Mouse (Mus musculus) monocyte, adult 2 months (primary cell): Measurements from ENCODE around the gene Atf6.

Source experiments
- DNase-seq, 2 experiments: peaks; one replicate each; pipeline ENCODE4 v3.0.0; 2022; ENCODE audit warnings: low spot score in 2 of 2, low read depth in 1 of 2

Gene Atf6

DNA sequence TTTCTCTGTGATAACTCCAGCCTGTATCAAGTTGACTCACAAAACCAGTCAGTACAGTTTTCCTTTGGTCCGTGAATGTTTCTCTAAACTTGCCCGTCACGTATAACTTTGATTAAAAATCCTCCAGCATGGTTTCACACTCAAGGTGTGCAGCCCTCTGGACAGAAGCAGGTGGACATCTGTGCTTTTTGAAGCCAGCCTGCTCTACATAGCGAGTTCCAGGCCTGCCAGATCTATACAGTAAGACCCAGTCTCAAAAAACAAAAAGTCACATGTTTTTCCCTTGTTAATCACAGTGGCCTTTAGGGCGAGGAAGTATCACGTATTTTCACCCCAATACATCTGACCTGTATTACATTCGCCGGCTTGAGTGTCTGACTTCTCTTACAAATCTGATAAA, 16.8 kb upstream of the Atf6 start:
- no peak for DNase-seq

DNA sequence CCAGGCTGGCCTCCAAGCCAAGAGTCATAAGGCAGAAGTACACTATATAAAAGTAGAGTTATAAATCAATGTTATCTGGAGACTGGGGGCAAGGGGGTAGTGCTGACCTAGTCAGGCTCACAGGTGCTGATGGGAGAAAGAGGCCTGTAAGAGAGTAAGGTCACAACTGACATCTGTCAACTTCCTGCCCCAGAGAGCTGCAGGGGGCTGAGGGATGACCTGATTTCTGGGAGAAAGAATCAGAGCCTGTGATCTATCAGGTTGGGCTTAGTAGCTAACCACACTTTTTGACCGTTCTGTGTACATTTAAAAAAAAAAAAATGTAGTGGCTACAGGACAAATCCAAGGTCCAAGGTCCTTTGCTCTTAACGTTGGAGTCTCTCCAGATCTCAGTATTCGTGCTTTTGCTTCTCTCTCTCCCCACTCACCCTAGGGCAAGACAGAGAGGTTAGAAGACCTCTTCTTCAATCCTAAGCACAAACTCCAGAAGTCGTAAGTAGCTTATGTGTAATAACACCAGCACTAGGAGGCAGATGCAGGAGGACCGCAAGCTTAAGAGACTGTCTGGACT, 15.4 kb upstream of the Atf6 start:
- no peak for DNase-seq

DNA sequence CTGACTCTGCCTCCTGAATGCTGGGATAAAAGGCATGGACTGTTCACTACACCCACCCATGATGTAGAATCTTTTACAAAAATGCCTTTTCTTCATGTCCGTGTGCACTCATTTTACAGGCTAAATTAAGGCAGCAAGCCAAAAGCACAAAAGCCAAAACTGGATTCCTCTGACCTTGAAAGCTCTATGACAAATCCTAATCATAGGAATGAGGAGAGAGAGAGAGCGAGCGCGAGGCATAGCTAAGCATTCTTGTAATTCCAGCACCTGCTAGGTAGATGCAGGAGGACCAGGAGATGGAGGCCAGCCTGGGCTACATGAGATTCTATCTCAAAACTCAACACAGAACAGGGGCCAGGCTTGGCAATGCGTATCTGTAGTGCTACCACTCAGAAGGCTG, 9.3 kb upstream of the Atf6 start:
- DNase-seq: no peak

DNA sequence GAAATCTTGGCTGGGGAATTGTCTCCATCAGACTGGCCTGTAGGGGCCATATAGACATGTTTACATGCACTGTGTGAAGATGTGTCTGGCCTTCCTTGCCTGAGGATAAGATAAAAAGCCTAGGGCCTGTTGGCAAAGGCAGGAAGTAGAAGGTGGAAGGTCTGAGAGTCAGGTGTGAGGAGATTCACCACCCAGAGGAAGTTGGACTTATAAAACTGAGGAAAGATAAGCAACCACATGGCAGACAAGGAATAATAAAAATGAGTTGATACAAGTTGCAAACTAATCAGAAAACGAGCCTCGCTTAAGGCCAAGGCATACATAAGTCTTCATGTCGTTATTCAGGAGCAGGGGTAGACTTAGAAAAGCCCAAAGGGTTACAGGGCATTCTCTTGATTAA, 8.1 kb upstream of the Atf6 start:
- no peak for DNase-seq

DNA sequence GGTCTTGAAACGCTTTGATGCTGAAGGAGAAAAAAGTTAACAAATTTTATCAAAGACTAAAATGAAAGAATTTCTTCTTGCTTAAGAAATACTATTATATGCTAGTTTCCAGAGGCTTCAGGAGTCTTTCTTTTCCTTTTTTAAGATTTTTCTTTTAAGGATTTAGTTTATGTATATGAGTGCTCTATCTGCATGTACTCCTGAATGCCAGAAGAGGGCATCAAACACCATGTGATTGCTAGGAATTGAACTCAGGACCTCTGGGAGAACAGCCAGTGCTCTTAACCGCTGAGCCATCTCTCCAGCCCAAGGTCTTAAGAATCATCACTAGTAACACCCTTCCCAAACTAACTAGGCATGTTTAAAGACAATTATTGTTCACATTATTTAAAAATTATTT, 4.4 kb upstream of the Atf6 start:
- no peak for DNase-seq

DNA sequence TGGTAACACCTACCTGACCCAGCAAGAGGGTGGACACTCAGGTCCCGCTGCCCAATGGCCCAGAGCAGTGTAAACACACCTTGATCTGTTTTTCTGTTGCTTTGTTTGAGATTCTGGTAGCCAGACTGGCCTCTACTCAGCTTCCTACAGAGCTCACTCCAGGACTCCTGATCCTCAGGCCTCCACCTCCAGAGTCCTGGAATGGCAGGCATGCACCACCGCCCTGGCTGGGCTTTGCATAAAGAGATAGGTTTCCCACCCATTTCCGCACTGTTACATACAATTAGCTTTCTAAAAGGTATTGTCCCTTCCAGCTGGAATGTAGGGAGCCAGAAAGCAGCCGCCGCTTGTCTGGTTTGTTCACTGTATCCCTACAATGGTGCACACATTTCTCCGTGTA, 3.8 kb upstream of the Atf6 start:
- DNase-seq: no peak

DNA sequence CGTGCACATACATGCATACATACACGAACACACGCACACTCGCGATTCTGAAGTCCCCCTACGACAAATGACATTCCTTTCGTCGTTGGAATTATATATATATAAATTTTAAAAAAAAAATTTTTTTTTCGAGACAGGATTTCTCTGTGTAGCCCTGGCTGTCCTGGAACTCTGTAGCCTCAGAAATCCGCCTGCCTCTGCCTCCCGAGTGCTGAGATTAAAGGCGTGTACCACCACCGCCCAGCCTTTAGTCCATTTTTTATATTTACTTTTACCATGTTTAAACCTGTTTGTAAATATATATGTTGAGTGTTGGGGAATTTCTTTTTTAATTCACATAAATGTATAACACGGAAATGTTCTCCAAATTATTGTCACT, 1.3 kb upstream of the Atf6 start:
- DNase-seq: no peak

DNA sequence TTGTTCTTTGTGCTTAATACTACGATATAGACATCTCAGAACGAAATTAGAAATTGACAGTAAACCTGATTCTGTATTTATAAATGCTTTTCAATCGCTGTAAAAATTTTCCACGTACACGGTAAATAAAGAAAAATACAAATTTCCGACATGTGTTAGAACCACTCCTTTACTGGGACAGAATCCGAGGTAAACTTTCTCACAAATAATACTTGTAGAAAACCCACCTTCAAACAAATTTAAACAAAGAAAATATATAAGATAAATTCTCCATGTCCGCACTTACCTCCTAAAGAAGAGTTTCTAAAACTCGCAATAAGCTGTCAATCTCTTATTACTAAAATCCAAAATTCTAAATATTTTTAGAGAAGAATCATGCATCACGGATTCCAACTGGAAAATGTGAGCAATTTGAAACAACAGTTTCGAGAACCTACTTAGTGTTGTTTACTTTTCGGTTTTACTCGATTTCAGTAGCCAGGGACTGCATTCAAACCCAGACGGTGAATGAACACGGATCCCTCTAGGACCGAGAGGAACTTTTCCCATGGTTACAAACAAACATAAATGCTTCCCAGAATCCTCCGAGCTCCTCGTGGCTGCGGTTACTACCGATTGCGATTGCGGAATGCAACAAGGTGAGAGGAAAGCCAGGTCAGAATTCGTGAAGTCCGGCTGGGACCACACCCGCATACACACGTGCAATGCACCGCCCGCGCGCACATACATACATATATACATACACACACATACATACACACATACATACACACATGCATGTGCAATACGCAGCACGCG, 735 bp upstream of the Atf6 start:
- DNase-seq: peak; percentile 18 to 23

DNA sequence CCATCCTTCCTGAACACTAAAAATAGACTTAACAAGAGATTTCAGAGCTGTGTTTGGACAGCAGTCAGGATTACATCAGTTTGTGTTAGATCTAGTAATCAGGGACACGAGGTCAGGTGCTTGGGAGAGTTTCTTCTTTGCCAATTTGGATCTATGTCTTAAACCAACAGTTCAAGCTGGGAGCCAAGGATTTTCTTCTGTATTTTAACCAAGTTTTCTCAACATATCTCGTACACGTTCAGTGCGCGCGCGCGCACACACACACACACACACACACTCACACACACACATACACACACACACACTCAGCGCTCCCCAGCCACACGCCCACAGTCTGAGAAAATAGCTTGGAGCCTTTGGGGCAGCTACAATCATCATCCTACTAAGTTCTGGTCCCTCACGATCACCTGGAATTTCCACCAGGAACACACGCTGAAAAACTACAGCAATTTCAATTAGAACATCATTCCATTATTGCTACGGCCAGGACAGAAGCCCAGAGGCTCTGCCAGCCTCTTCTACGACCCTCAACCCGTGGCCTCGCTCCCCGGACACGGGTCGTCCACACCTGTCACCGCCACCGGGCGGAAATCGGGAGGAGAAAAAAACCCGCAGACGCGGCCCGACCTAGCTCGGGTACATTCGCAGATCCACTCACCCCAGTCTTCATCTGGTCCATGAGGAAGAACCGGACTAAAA, 430 bp downstream of the Atf6 start:
- DNase-seq: no peak

DNA sequence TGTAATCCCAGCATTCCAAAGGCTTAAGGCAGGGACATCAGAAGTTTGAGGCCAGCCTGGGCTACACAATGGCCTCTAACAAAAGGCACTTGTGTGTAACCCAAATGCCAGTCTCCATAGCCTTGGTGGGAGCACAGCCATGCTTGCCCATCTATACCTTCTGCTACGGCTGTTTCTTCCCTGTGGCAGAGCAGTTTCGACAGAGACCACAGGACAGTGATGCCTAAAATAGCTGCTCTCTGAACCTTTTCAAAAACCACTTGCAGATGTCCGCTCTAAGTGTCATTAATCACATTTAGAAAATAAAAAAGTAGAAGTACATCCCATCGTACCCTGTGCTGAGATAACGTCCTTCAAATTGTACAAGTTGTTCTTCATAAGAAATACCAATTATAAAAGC, 2.2 kb downstream of the Atf6 start:
- DNase-seq: no peak

DNA sequence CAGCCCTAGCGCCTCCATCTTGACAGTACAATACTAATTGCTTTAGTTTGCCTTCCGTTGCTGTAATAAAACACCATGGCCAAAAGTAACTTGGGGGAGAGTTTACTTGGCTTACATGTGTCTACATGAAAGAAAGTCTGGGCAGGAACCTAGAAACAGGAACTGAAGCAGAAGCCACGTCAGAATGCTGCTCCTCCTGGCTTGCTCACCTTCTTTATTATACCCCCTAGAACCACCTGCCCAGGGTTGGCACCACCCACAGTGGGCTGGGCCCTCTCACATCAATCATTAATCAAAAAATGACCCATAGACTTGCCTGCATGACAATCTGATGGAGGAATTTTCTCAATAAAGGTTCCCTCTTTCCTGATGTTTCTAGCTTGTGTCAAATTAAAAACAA, 2.8 kb downstream of the Atf6 start:
- DNase-seq: no peak

DNA sequence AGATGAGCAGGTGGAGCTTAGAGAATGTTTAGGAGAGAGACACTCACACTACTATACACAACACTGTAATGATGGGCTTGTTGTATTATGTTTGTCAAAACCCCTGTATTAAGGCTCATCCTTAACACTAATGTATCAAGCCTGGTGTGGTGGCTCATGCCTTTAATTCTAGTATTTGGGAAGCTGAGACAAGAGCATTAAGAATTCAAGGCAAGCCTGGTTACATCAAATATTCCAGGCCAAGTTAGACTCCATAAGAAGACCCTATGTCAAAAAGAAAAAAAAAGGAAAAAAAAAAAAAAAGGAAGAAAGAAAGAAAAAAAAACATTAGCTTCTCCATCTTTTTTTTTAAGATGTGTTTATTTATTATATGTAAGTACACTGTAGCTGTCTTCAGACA, 3.3 kb downstream of the Atf6 start:
- DNase-seq: no peak

DNA sequence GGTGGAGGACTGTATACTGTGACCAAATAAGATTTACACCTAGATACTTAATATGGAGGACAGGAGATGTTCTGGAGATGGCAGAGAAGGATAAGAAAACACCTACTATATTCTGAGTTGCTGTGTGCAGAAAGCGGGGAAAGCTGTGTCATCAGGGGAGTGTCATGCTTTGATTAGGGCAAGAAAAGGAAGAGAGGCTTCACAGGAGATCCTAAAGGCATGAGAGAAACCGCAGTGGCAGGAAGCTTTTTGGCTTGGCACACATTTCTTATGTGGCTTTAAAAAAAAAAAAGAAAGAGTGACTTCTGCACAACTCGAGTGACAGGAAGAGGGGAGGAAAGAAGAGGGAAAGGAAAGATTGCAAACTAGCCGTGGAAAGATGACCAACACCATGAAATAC, 4.5 kb downstream of the Atf6 start:
- DNase-seq: no peak

DNA sequence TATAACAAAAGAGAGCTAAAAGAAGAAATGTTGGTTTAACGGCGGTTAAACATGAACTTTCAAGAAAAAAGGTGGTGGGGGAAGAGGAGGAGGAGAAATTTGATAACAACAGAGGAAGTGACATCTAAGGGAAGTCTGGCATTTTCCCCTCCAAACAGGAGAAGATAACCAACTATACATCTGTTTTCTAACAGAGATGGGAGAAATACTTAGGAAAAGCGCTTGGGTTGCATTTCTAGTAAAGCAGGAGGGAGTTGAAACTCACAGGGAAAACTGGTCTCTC, 5.2 kb downstream of the Atf6 start:
- no peak for DNase-seq

DNA sequence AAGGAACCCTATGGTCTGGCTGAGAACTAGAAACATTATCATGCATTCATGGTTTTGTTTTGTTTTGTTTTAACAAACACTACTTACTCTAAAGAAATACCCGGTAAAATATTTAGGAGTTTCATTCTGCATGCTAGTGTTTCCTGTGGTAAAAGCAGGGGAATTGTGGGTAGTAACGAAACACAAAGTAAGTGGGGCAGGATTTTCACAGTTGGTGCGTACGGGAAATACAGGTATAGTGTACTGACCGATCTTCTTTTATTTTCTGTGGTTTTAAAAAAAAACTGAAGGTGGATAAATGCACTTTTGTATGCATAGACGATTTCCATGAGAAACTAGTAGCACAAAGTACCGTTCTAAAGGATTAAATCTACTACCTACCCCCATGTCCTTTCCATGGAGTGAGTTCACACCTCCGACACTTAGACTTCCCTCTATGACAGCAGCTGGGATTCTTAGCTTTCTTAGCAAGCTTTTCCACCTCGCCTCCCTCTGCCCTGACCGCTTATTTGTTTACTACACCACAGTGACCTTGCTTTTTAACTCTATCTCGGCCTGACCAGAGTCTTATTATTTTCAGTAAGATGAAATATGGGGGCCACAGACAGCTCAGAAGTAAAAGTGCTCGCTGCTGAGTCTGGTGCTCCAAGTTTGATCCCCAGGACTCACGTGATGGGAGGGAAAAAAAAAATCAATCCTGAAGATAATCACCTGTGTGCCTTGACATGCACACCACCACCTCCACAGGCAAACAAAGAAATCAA, 5.7 kb downstream of the Atf6 start:
- no peak for DNase-seq

DNA sequence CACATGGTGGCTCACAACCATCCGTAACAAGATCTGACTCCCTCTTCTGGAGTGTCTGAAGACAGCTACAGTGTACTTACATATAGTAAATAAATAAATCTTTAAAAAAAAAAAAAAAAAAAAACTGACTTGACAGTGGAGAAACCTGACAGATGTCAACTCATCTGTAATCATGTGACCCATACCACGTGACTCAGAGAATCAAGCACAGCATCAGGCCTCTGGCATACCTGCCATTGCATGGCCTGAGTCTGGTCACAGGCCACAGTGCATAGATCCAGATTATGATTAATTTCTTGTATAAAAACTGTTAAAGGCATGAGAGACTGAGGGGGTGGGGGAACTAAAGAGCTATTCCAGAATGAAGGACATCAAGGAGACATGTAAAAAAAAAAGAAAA, 8.7 kb downstream of the Atf6 start:
- DNase-seq: no peak

DNA sequence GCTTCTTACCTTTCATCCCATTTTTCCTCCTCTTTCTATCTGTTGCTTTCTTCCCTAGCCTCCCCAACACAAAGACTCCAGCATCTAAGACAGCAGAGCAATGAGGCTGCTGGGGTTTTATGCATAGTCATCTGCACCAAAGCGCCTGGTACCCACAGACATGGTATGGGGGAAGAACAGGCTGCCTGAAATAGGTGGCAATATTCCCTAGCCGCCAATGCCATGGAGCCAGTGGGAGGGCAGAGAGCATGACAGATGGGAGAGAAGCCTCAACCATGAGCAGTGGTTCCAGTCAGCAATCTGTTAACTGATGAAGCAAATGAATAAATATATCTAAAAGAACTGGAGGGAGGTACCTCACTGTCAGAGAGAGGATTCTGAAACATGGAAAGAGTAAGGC, 10.2 kb downstream of the Atf6 start:
- DNase-seq: no peak

DNA sequence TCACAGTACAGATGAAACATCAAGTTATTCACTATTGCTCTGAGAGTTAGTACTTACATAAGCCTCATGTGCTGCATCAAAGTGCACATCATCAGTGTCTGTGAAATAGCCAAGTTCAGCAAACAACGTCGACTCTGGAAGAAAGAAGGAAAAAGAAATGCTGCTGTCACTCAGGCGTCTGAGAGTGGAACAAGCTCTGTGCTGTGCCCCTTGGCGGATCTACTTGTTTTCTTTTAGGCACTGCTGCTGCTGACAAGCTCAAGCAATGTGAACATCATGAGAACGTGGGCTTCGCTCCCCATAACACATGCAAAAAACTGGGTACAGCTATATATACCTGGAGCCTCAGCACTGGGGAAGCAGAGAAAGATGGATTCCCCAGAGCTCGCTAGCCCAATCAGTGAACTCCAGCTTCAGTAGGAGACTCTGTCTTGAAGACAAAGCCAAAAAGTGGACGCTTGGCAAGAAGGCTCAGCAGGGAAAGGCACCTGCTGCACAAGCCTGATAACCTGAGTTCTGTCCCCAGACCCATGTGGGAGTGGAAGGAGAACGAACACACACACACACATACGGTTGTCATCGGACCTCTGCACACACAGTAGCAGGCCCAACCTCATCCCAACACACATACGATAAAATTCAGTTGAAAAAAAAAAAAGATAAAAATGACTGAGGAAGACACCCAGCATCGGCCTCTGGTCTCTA, 12.4 kb downstream of the Atf6 start:
- DNase-seq: no peak

DNA sequence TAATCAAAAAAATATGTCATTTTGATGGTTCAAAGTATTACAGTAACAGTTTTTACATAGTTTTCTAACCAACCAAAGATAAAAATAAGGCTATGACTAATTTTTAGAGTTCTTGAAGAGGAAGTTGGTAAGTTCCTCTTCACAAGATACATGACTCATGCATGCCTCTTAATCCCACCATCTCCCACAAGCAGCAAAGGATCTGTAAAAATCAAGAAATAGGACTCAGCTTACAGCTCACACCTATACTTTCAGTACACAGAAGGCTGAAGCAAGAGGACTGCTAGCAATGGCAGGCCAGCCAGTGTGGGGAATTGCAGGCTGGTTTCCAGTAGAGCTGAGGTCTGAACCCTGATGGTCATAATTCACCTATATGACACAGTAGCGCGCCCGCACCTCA, 14.0 kb downstream of the Atf6 start:
- DNase-seq: peak; percentile 7 to 21

DNA sequence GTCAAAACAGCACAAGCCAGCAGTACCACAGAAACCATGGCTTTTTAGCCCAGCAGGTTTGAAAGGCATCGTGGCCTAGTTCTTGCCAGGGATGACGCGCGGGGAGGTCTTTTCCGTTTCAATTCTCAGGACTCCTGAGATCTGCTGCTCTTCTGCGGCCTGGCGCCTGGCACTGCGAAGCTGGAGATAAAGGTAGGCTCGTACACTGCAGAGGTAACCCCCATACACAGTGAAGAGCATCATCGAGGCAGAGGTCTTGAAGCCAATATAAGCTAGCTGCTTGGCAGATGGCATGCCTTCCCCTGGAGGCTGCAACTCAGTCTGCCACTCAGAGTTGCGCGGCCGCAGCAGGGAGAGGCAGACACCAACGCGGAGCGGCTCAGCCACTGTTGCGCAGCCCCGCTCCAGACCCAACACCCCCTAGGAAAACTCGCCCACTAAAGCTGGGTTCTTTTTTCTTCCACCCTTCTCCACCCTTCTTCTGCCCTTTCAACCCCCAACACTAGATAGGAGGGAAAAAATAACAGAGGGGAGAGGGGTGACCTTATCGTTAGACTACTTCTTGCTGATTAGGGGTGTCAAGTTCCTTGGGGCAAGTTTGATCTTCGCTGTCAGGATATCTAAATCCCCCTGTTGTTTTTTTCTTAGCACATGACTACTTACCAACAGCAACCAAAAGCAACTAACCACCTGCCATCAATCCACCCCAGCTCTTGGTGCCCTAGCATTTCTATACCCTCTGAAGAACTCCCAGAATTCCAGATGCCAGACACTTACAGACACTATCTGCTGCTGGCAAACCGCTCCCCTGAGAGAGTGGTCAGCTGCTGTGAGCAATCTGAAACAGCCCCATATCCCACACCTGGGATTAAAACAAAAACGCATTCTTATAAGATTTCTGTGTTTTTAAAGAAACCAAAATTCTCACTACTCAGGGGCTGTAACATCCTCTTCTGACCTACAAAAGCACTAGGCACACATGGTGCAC, 16.6 kb downstream of the Atf6 start:
- DNase-seq: no peak
